Mouse (Mus musculus) CH12.LX (cell line): Measurements from ENCODE around the gene Gsdme. TPM values are rescaled to one million over a fixed set of nuclear protein-coding genes. Genes with fewer than 3 reads are reported as not detected.

Experiments
- DNase-seq: peaks from one replicate; pipeline ENCODE4 v3.0.0-alpha.2; 2013; ENCODE audit errors: extremely low read depth
- H3K27ac ChIP-seq: 2 replicates; pipeline ENCODE4 v1.5.1; 2012; ENCODE audit warnings: low read depth, mild to moderate bottlenecking, control low read depth, moderate library complexity; ENCODE audit not compliant: insufficient read depth
- H3K27me3 ChIP-seq: replicated peaks from 2 replicates; pipeline ENCODE3; 2012; ENCODE audit warnings: inconsistent platforms
- H3K36me3 ChIP-seq, 2 experiments: replicated peaks in 1 of 2; 2 replicates each; pipeline versions ENCODE3 to v1.6.1; 2012; ENCODE audit warnings: inconsistent platforms in 1 of 2, low read length in 1 of 2, mild to moderate bottlenecking in 1 of 2, mixed read lengths in 1 of 2, moderate library complexity in 1 of 2; ENCODE audit not compliant: control insufficient read depth in 1 of 2, insufficient read depth in 1 of 2
- H3K4me1 ChIP-seq, 2 experiments: 2 replicates each; pipeline ENCODE4 v1.6.1; 2012; ENCODE audit warnings: inconsistent platforms in 1 of 2, moderate library complexity in 1 of 2; ENCODE audit not compliant: insufficient read depth in 2 of 2, control insufficient read depth in 1 of 2
- H3K4me2 ChIP-seq: 2 replicates; pipeline ENCODE4 v1.6.1; 2012; ENCODE audit warnings: low read depth, mild to moderate bottlenecking, control low read depth; ENCODE audit not compliant: poor library complexity, insufficient read depth, severe bottlenecking
- H3K4me3 ChIP-seq, 3 experiments: fragments of 150-350 bp in 1 of 3; sonication (generic) in 1 of 3; replicated peaks in 1 of 3; 2 replicates each; pipeline versions ENCODE3 to v1.5.1; 2011 to 2012; ENCODE audit warnings: low read depth in 2 of 3, low read length in 2 of 3, mild to moderate bottlenecking in 2 of 3, moderate library complexity in 2 of 3, control low read depth in 1 of 3, improper control_type of control experiment in 1 of 3, inconsistent platforms in 1 of 3, mixed read lengths in 1 of 3; ENCODE audit not compliant: poor library complexity in 1 of 3
- H3K79me2 ChIP-seq: replicated peaks from 2 replicates; pipeline ENCODE4 v1.6.1; 2012; ENCODE audit warnings: mild to moderate bottlenecking, moderate library complexity; ENCODE audit not compliant: control insufficient read depth, poor library complexity, insufficient read depth, severe bottlenecking; ENCODE audit errors: extremely low read depth
- H3K9ac ChIP-seq: 2 replicates; pipeline ENCODE4 v1.6.1; 2012; ENCODE audit warnings: low read depth, mild to moderate bottlenecking, control low read depth, moderate library complexity; ENCODE audit not compliant: insufficient read depth
- H3K9me3 ChIP-seq: replicated peaks from 2 replicates; pipeline ENCODE3; 2012; ENCODE audit warnings: low read length, inconsistent platforms, mixed read lengths
- BHLHE40 ChIP-seq: IDR thresholded peaks from 2 replicates; pipeline ENCODE4 v1.6.1; 2011; ENCODE audit warnings: mild to moderate bottlenecking, low read depth, low read length, improper control_type of control experiment
- CHD1 ChIP-seq: IDR thresholded peaks from 2 replicates; pipeline ENCODE4 v1.6.1; 2012; ENCODE audit warnings: low read depth, low read length, improper control_type of control experiment, inconsistent platforms
- E2F4 ChIP-seq: IDR thresholded peaks from 2 replicates; pipeline ENCODE4 v1.6.1; 2011; ENCODE audit warnings: low read depth, low read length, improper control_type of control experiment; ENCODE audit not compliant: insufficient replicate concordance
- ELF1 ChIP-seq: IDR thresholded peaks from 2 replicates; pipeline ENCODE4 v1.6.1; 2014; ENCODE audit warnings: low read depth, mild to moderate bottlenecking, inconsistent platforms, low read length, improper control_type of control experiment
- EP300 ChIP-seq: IDR thresholded peaks from 2 replicates; pipeline ENCODE4 v1.6.1; 2011; ENCODE audit warnings: low read length, improper control_type of control experiment
- ETS1 ChIP-seq: conservative IDR thresholded peaks from 2 replicates; pipeline ENCODE4 v1.6.1; 2012; ENCODE audit warnings: low read depth, mild to moderate bottlenecking, inconsistent platforms, low read length, improper control_type of control experiment, moderate library complexity
- IRF4 ChIP-seq: IDR thresholded peaks from 2 replicates; pipeline ENCODE4 v1.6.1; 2014; ENCODE audit warnings: low read depth, mild to moderate bottlenecking, inconsistent platforms, low read length, improper control_type of control experiment
- JUN ChIP-seq: IDR thresholded peaks from 2 replicates; pipeline ENCODE4 v1.6.1; 2011; ENCODE audit warnings: low read depth, mild to moderate bottlenecking, low read length, improper control_type of control experiment, moderate library complexity; ENCODE audit not compliant: insufficient read depth
- JUND ChIP-seq: conservative IDR thresholded peaks from 2 replicates; pipeline ENCODE4 v1.6.1; 2011; ENCODE audit warnings: low read depth, low read length, improper control_type of control experiment
- KAT2A ChIP-seq: IDR thresholded peaks from 2 replicates; pipeline ENCODE4 v1.6.1; 2012; ENCODE audit warnings: low read length, improper control_type of control experiment, inconsistent platforms; ENCODE audit not compliant: insufficient replicate concordance
- MAFK ChIP-seq: IDR thresholded peaks from 2 replicates; pipeline ENCODE4 v1.6.1; 2011; ENCODE audit warnings: low read length, improper control_type of control experiment; ENCODE audit not compliant: insufficient replicate concordance
- MAX ChIP-seq: IDR thresholded peaks from 2 replicates; pipeline ENCODE4 v1.6.1; 2011; ENCODE audit warnings: low read length, improper control_type of control experiment
- MAZ ChIP-seq: IDR thresholded peaks from 2 replicates; pipeline ENCODE4 v1.6.1; 2012; ENCODE audit warnings: low read depth, mild to moderate bottlenecking, inconsistent platforms, low read length, improper control_type of control experiment, moderate library complexity
- MEF2A ChIP-seq: IDR thresholded peaks from 2 replicates; pipeline ENCODE4 v1.6.1; 2014; ENCODE audit warnings: low read depth, mild to moderate bottlenecking, inconsistent platforms, low read length, improper control_type of control experiment, borderline replicate concordance
- MXI1 ChIP-seq: IDR thresholded peaks from 2 replicates; pipeline ENCODE4 v1.6.1; 2011; ENCODE audit warnings: mild to moderate bottlenecking, low read depth, low read length, improper control_type of control experiment
- MYC ChIP-seq: IDR thresholded peaks from 2 replicates; pipeline ENCODE4 v1.6.1; 2011; ENCODE audit warnings: low read depth, mild to moderate bottlenecking, improper control_type of control experiment, low read length
- NRF1 ChIP-seq: IDR thresholded peaks from 2 replicates; pipeline ENCODE4 v1.6.1; 2014; ENCODE audit warnings: low read depth, mild to moderate bottlenecking, inconsistent platforms, low read length, improper control_type of control experiment, moderate library complexity
- POLR2AphosphoS2 ChIP-seq: IDR thresholded peaks from 2 replicates; pipeline ENCODE4 v1.6.1; 2011; ENCODE audit warnings: low read depth, low read length, improper control_type of control experiment
- RAD21 ChIP-seq: IDR thresholded peaks from 2 replicates; pipeline ENCODE4 v1.6.1; 2011; ENCODE audit warnings: low read depth, mild to moderate bottlenecking, low read length, improper control_type of control experiment, moderate library complexity
- SIN3A ChIP-seq: IDR thresholded peaks from 2 replicates; pipeline ENCODE4 v1.6.1; 2012; ENCODE audit warnings: low read length, improper control_type of control experiment, inconsistent platforms
- SMC3 ChIP-seq: IDR thresholded peaks from 2 replicates; pipeline ENCODE4 v1.6.1; 2011; ENCODE audit warnings: low read depth, low read length, improper control_type of control experiment
- TCF12 ChIP-seq: IDR thresholded peaks from 2 replicates; pipeline ENCODE4 v1.6.1; 2014; ENCODE audit warnings: low read depth, mild to moderate bottlenecking, inconsistent platforms, low read length, improper control_type of control experiment
- UBTF ChIP-seq: IDR thresholded peaks from 2 replicates; pipeline ENCODE4 v1.6.1; 2012; ENCODE audit warnings: low read depth, mild to moderate bottlenecking, inconsistent platforms, low read length, improper control_type of control experiment, moderate library complexity
- USF1 ChIP-seq: IDR thresholded peaks from 2 replicates; pipeline ENCODE4 v1.6.1; 2014; ENCODE audit warnings: low read depth, mild to moderate bottlenecking, inconsistent platforms, low read length, improper control_type of control experiment
- USF2 ChIP-seq: conservative IDR thresholded peaks from 2 replicates; pipeline ENCODE4 v1.6.1; 2011; ENCODE audit warnings: low read depth, low read length, improper control_type of control experiment
- ZC3H11A ChIP-seq: IDR thresholded peaks from 2 replicates; pipeline ENCODE4 v1.6.1; 2012; ENCODE audit warnings: low read depth, mild to moderate bottlenecking, inconsistent platforms, low read length, improper control_type of control experiment
- ZMIZ1 ChIP-seq: IDR thresholded peaks from 2 replicates; pipeline ENCODE4 v1.6.1; 2012; ENCODE audit warnings: low read depth, mild to moderate bottlenecking, inconsistent platforms, low read length, improper control_type of control experiment
- ZNF384 ChIP-seq: IDR thresholded peaks from 2 replicates; pipeline ENCODE4 v1.6.1; 2012; ENCODE audit warnings: low read depth, low read length, improper control_type of control experiment, inconsistent platforms
- dilution Hi-C: fragments of 300-500 bp; cut with MboI; formaldehyde crosslinking; loops from 2 replicates; pipeline ENCODE4 v1.14.3; 2020; ENCODE audit warnings: low sequenced_read_pairs; ENCODE audit not compliant: extremely low pct_unique_long_range_greater_than_20kb, extremely low pct_ligation_motif_present
- in situ Hi-C: fragments of 300-500 bp; cut with MboI; formaldehyde crosslinking; loops from 3 replicates; pipeline ENCODE4 v1.14.3; 2019; ENCODE audit warnings: low sequenced_read_pairs, low pct_ligation_motif_present, low pct_unique_long_range_greater_than_20kb, mixed read lengths
- polyA plus RNA-seq: library from polyadenylated mRNA; unstranded; fragments of >175 nt; gene quantifications from 2 replicates; pipeline ENCODE4 v1.2.1, GENCODE M21; 2012; ENCODE audit warnings: low read depth; ENCODE audit not compliant: insufficient read length
- total RNA-seq, 2 experiments: library from RNA; depleted of rRNA; stranded (reverse); fragments of 300-350 nt in 1 of 2; fragments of >200 nt in 1 of 2; gene quantifications; 2 replicates each; pipeline ENCODE4 v1.2.3; 2012 to 2014

Gsdme gene
- total and polyA plus RNA-seq, 3 experiments = 0.38 to 1.8 TPM; not detected in 1

GRCm38 (mm10) chr6:50231288-50231687 lies 32.4 kb downstream of the Gsdme start (continued):
- TF ChIP-seq JUND = no peak

DNA sequence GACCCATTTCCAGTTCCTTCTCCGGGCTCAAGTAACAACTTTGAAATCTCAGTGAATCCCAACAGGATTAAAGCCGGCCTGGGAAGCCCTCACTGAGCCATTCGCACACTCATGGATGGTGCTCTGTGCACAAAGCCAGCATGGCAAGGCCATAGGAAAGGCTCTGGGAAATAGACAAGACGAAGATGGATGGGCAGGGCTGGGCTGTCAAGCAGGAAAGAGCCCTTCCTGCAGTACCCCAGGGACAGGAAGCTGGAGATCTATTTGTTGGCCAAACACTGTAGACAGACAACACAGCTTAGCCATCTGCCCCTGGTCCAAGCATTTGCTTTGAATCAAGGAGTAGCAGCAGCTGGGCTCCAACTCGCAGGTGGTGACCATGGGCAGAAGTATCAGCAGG lies 35.5 kb downstream of the Gsdme start:
- no peak overlapping the region for H3K9ac ChIP-seq
- H3K9me3 ChIP-seq = no peaks in the 10 kb centered on the region
- no peaks in the 10 kb centered on the region for H3K79me2 ChIP-seq
- no peaks in the 10 kb centered on the region for H3K36me3 ChIP-seq
- no peak for TF ChIP-seq MEF2A
- TF ChIP-seq ELF1 = no peak
- no peak for TF ChIP-seq SMC3
- no peak for TF ChIP-seq UBTF
- TF ChIP-seq JUND = no peak
- TF ChIP-seq EP300 = no peak
- TF ChIP-seq RAD21 = no peak
- TF ChIP-seq MAZ = no peak
- no peak for TF ChIP-seq ZNF384
- TF ChIP-seq CHD1 = no peak
- TF ChIP-seq POLR2AphosphoS2 = no peak
- no peak for TF ChIP-seq USF2
- TF ChIP-seq JUN = no peak
- no peak for TF ChIP-seq MAFK
- no peak for TF ChIP-seq IRF4
- no peaks in the 10 kb centered on the region for H3K27me3 ChIP-seq
- no peak overlapping the region for H3K4me2 ChIP-seq
- no peak overlapping the region for H3K27ac ChIP-seq
- H3K4me1 ChIP-seq = no peaks in the 10 kb centered on the region
- H3K4me3 ChIP-seq = no peak overlapping the region
- in situ Hi-C loops = no loop called here
- dilution Hi-C loops = no loop called here
- no peak for DNase-seq

DNA sequence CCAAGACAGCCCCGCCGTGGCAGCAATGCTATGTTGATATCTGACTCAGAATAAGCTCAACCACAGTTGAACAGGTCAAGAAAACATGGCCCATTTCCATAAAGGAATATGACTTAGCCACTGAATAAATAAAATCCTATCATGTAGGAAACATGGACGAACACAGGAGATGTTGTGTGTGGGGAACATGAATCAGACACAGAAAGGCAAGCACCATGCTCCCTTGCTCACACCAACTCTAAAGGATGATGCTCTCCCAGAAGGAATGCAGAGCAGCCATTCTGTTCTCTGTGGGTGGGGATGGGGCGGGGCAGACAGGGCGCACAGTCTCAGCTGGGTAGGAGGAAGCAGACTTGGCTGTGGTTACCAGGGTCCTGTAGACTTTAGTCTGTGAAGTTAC lies 38.4 kb downstream of the Gsdme start:
- H3K4me2 ChIP-seq = no peak overlapping the region
- DNase-seq = no peak
- no peak overlapping the region for H3K9ac ChIP-seq
- in situ Hi-C loops (no loop called here), dilution Hi-C loops (no loop called here)
- H3K36me3 ChIP-seq = no peaks in the 10 kb centered on the region
- no peak overlapping the region for H3K27ac ChIP-seq
- no peaks in the 10 kb centered on the region for H3K9me3 ChIP-seq
- TF ChIP-seq SMC3 (no peak), EP300 (no peak), ZC3H11A (no peak), TCF12 (no peak), ETS1 (no peak), ZNF384 (no peak), KAT2A (no peak), MXI1 (no peak), BHLHE40 (no peak), USF1 (no peak), MYC (no peak), MAX (no peak), RAD21 (no peak), SIN3A (no peak), NRF1 (no peak), ZMIZ1 (no peak), USF2 (no peak), E2F4 (no peak), IRF4 (no peak)
- H3K4me3 ChIP-seq = no peak overlapping the region
- H3K79me2 ChIP-seq = no peaks in the 10 kb centered on the region
- H3K27me3 ChIP-seq = no peaks in the 10 kb centered on the region
- no peaks in the 10 kb centered on the region for H3K4me1 ChIP-seq
